Mouse (Mus musculus) kidney, postnatal 0 days (tissue): Measurements from ENCODE around the gene Brat1. TPM values are rescaled to one million over a fixed set of nuclear protein-coding genes. Genes with fewer than 3 reads are reported as not detected.

Experiments used
- ATAC-seq: fragments of 200-750 bp; cut with Nextera tagmentation; replicated peaks from 2 replicates; pipeline ENCODE4 v1.8.0; 2017; ENCODE audit warnings: low read depth, moderate number of reproducible peaks, moderate TSS enrichment, moderate library complexity; ENCODE audit not compliant: low FRiP score
- DNase-seq: peaks from one replicate; pipeline ENCODE4 v3.0.0-alpha.2; 2016; ENCODE audit warnings: low spot score
- H3K27ac ChIP-seq: fragments of 300-500 bp; sonication (generic); 2 replicates; pipeline ENCODE4 v1.5.1; 2014; ENCODE audit warnings: mild to moderate bottlenecking
- H3K27me3 ChIP-seq: fragments of 300-500 bp; sonication (generic); 2 replicates; pipeline ENCODE4 v1.6.1; 2014; ENCODE audit warnings: low read length, mixed read lengths; ENCODE audit not compliant: insufficient read depth
- H3K36me3 ChIP-seq: fragments of 300-500 bp; sonication (generic); 2 replicates; pipeline ENCODE4 v1.6.1; 2014; ENCODE audit warnings: low read length, mixed read lengths; ENCODE audit not compliant: insufficient read depth
- H3K4me1 ChIP-seq: fragments of 300-500 bp; sonication (generic); replicated peaks from 2 replicates; pipeline ENCODE4 v1.6.1; 2014; ENCODE audit warnings: antibody characterized with exemption, low read length, mixed read lengths; ENCODE audit not compliant: insufficient read depth
- H3K4me2 ChIP-seq: fragments of 300-500 bp; sonication (generic); 2 replicates; pipeline ENCODE4 v1.6.1; 2014; ENCODE audit warnings: mild to moderate bottlenecking, low read length, moderate library complexity, mixed read lengths
- H3K4me3 ChIP-seq: fragments of 300-500 bp; sonication (generic); replicated peaks from 2 replicates; pipeline ENCODE4 v1.5.1; 2014; ENCODE audit warnings: low read depth, low read length
- H3K9ac ChIP-seq: fragments of 300-500 bp; sonication (generic); 2 replicates; pipeline ENCODE4 v1.6.1; 2014; ENCODE audit warnings: low read depth, low read length
- H3K9me3 ChIP-seq: fragments of 300-500 bp; sonication (generic); replicated peaks from 2 replicates; pipeline ENCODE4 v1.6.1; 2016; ENCODE audit warnings: low read length, inconsistent platforms, mixed read lengths
- CTCF ChIP-seq: IDR thresholded peaks from 2 replicates; pipeline ENCODE4 v1.5.1; 2016; ENCODE audit warnings: antibody characterized with exemption, low read depth, mild to moderate bottlenecking, moderate library complexity
- WGBS: fragments of 180-500 bp; shearing (Covaris S2); extraction: QIAGEN DNeasy Blood & Tissue Kit; methylation state at CpG from one replicate; pipeline ENCODE4 v1.1.7; 2014; 5-methylcytosine and 5-hydroxymethylcytosine counted together
- polyA plus RNA-seq: library from polyadenylated mRNA; unstranded; fragments of >200 nt; fragmentation: Nextera tagmentation; extraction: Ambion mirVana; gene quantifications from 2 replicates; pipeline ENCODE4 v1.2.1, GENCODE M21; 2015

Gene Brat1
- polyA plus RNA-seq, 1 experiment from 2014 or later, result 16.7 TPM

DNA sequence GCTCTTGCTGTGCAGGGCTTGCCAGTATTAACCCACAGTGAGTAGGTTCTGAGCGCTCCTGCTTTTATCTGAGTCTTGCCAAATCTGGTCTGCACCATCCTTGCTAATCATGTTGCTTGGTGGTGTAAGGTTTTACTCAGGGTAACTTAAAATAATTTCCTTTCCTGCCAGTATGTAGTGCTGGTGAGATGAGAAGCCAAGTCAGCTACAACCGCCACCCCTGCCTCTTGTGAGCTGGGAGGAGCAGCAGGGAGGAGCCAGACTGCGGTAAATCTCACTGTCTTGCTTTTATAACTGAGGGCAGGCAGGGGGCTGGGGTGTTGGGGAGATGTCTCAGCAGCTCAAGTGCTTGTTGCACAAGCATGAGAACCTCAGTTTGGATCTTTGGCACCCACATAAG lies 16.4 kb upstream of the Brat1 start:
- TF ChIP-seq CTCF, result no peak
- Histone ChIP-seq H3K36me3 (peaks cover 49% of the 10 kb centered on the region; the same call in 1 of the 2 replicates), H3K9ac (no peak overlapping the region), H3K4me1 (no peaks in the 10 kb centered on the region), H3K4me3 (no peak overlapping the region), H3K27ac (no peak overlapping the region), H3K4me2 (no peak overlapping the region), H3K9me3 (no peaks in the 10 kb centered on the region), H3K27me3 (no peaks in the 10 kb centered on the region)
- ATAC-seq (no peak), DNase-seq (peak; percentile 19)
- WGBS, result 53% methylated on average over 3 of the region's 3 CpGs

- Histone ChIP-seq H3K4me3 (no peak overlapping the region), H3K4me1 (peaks cover 1% of the 10 kb centered on the region), H3K9me3 (no peaks in the 10 kb centered on the region), H3K27me3 (no peaks in the 10 kb centered on the region), H3K36me3 (peaks cover 43% of the 10 kb centered on the region), H3K27ac (no peak overlapping the region), H3K4me2 (no peak overlapping the region), H3K9ac (no peak overlapping the region)
- no peak for ATAC-seq
- WGBS, result 86% methylated on average over 7 of the region's 7 CpGs
- no peak for TF ChIP-seq CTCF
- no peak for DNase-seq
These were observed 8.8 kb upstream of the Brat1 start for GRCm38 (mm10) chr5:140695987-140696386.

DNA sequence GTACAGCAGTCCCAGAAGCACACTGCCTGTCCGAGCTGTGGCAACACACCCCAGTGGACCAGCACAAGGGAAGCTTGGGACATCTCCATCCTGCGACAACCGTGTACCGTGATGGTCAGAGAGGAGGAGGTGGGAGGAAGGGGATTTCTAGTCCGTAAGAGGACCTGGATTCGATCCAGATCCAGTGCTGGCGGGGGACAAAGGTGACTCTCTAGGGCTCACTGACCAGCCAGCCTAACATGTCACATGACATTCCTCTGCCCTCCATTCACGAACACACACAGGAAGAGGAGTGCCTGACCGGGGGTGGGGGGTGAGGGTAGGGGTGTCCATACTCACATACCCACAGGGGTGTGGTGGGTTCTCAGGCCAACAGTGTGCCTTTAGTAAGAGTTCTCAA lies 5.0 kb upstream of the Brat1 start:
- no peak overlapping the region for H3K4me3 ChIP-seq
- H3K4me1 ChIP-seq, result peaks cover 10% of the 10 kb centered on the region
- peaks cover 25% of the 10 kb centered on the region for H3K36me3 ChIP-seq
- H3K27ac ChIP-seq, result no peak overlapping the region
- ATAC-seq, result no peak
- H3K4me2 ChIP-seq, result no peak overlapping the region
- DNase-seq, result no peak
- no peak overlapping the region for H3K9ac ChIP-seq
- H3K27me3 ChIP-seq, result no peaks in the 10 kb centered on the region
- H3K9me3 ChIP-seq, result no peaks in the 10 kb centered on the region
- WGBS, result 64% methylated on average over 9 of the region's 9 CpGs
- TF ChIP-seq CTCF, result no peak

DNA sequence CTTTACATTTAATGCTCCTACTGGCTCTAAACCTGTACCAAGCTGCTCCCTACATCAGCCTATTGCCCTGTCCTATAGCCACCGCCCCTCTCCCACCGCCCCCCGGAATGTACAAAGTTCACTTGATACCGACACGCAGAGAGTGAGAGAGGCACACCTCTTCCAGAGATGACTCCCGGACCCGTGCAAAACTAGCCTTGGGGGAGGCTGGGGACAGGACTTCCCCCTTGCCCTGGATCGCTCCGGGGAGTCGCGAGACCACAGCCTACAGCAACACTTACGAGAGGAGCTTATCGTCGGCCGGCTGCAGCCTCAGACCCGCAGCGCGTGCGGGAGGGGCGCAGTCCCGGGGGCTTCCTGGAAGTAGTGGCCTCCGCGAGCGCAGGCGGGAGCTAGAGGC lies 3.1 kb upstream of the Brat1 start:
- Histone ChIP-seq H3K27ac (peak overlapping the region; percentile 88), H3K4me2 (peak overlapping the region; percentile 91), H3K4me1 (peaks cover 10% of the 10 kb centered on the region), H3K4me3 (peak overlapping the region; percentile 85), H3K27me3 (no peaks in the 10 kb centered on the region), H3K9ac (peak overlapping the region; percentile 81), H3K9me3 (no peaks in the 10 kb centered on the region), H3K36me3 (peaks cover 14% of the 10 kb centered on the region; the same call in 1 of the 2 replicates)
- DNase-seq, result no peak
- under 1% methylated on average over 25 of the region's 25 CpGs for WGBS
- TF ChIP-seq CTCF, result no peak
- 0 out of 2 replicates have a peak, but pooled peaks have one; percentile 0 for ATAC-seq

- TF ChIP-seq CTCF, result no peak
These were observed 2.7 kb upstream of the Brat1 start, which contains the start of gene Iqce for GRCm38 (mm10) chr5:140702103-140702513. TSS of gene Iqce (minus strand) at chr5:140702378.

DNA sequence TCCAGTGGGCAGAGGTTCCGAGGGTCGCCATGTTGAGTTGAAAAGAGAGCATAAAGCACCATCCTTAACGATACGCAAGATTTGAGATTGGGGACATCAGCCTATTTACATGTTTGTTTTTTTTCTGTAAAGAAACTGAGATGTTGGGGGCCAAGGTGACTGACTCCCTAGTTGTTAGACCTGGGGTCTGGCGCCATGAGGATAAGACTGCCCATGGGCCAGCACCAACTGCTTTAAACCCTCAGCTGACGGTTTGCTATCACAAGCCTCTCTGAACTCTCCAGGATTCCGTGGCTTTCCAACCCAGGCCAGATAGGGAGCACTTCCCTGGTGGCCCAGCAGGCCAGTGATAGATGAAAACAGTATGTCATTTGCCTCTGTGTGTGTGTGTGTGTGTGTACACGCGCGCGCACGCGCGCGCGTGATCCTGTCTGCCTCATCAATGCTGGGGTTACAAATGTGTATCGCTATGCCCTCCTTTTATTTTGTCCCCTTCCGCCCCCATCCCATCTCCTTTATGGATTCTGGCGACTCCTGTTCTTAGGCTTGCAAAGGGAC lies 2.1 kb upstream of the Brat1 start:
- H3K4me2 ChIP-seq, result peak overlapping the region; percentile 91
- peaks cover 10% of the 10 kb centered on the region for H3K4me1 ChIP-seq
- ATAC-seq (no peak), DNase-seq (peak; percentile 19)
- peak overlapping the region; percentile 81 for H3K9ac ChIP-seq
- peaks cover 10% of the 10 kb centered on the region; the same call in 1 of the 2 replicates for H3K36me3 ChIP-seq
- TF ChIP-seq CTCF, result no peak
- H3K27me3 ChIP-seq, result no peaks in the 10 kb centered on the region
- WGBS, result 70% methylated on average over 19 of the region's 19 CpGs
- H3K9me3 ChIP-seq, result no peaks in the 10 kb centered on the region
- peak overlapping the region; percentile 88 for H3K27ac ChIP-seq
- H3K4me3 ChIP-seq, result peak overlapping the region; percentile 85

More at GRCm38 (mm10) chr5:140702103-140702513, 2.7 kb upstream of the Brat1 start, which contains the start of gene Iqce:
- peaks cover 10% of the 10 kb centered on the region; the same call in 1 of the 2 replicates for H3K36me3 ChIP-seq
- H3K9ac ChIP-seq, result peak within 1 kb of the TSS; percentile 81
- H3K27me3 ChIP-seq, result no peaks in the 10 kb centered on the region
- under 1% methylated on average over 33 of the region's 33 CpGs for WGBS
- H3K4me1 ChIP-seq, result peaks cover 10% of the 10 kb centered on the region
- H3K4me3 ChIP-seq, result peak within 1 kb of the TSS; percentile 85
- no peaks in the 10 kb centered on the region for H3K9me3 ChIP-seq
- DNase-seq (peak; percentile 95), ATAC-seq (peak; percentile 51)
- H3K4me2 ChIP-seq, result peak within 1 kb of the TSS; percentile 91
- peak within 1 kb of the TSS; percentile 88 for H3K27ac ChIP-seq
